Mouse (Mus musculus): ENCODE data around the gene Arid4b.
A peak's percentile ranks its signal among the peaks of the same experiment; 100 is the strongest.
"Not testable (repeated sequence)": the region's sequence is repeated elsewhere in the genome, so short reads cannot be mapped to it uniquely, and the experiment has no call there.

Gene Arid4b

GRCm38 (mm10) chr13:14063013-14063941 lies at the start of gene Arid4b, which contains the start of gene Ggps1:
TSS of gene Arid4b (plus strand) at chr13:14063232.
TSS of gene Ggps1 (minus strand) at chr13:14063488.
- DNase-seq (ENCODE audit: inconsistent age in 2 of 2, low spot score in 1 of 2), result peak; percentile 98 to 99

- DNase-seq (ENCODE audit: inconsistent age in 2 of 2, low spot score in 1 of 2), result no peak
These were observed 49.0 kb upstream of the Arid4b start for GRCm38 (mm10) chr13:14014001-14014400.

DNA sequence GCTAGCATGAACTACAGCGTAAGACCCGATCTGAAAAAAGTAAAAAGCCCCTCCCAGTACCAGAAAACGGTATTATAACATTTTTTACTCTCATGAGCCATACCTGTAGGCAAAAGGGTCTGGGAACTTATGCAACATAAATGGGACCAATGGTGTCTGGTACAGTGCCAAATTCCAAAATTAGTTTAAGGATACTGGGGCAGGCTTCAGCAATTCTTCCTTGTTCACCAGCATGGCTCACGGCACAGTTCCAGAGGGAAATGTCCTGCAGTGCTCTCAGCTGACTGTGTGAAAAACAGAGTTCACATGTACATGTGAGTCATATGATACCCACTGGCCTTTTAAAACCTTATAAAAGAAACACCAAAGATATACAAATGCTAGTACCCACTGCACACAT lies 48.5 kb upstream of the Arid4b start:
- DNase-seq (ENCODE audit: inconsistent age in 2 of 2, low spot score in 1 of 2), result peak in 1 of 2 experiments; percentile 52

DNA sequence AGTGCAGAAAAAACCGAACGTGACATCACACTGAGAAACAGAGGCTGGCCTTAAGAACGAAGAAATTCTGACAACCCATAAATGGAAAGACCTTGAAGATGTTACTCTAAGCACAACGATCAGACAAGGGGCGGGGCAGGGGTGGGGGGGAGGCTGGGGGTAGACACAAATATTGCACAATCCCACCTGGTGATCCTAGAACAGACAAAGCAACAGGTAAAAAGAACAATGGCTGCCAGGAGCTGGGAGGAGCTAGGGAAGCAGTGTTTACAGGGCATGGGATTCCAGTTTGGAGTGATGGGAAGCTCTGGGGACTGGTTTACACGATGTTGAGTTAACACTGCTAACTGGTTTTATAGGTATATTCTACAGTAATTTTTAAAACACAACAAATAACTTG lies 47.4 kb upstream of the Arid4b start:
- DNase-seq (ENCODE audit: inconsistent age in 2 of 2, low spot score in 1 of 2), result no peak

GRCm38 (mm10) chr13:14018283-14018682 lies 44.7 kb upstream of the Arid4b start:
- DNase-seq (ENCODE audit: inconsistent age in 2 of 2, low spot score in 1 of 2), result no peak

GRCm38 (mm10) chr13:14018852-14019251 lies 44.2 kb upstream of the Arid4b start:
- no peak for DNase-seq (ENCODE audit: inconsistent age in 2 of 2, low spot score in 1 of 2)

- not testable (repeated sequence) for DNase-seq (ENCODE audit: inconsistent age in 2 of 2, low spot score in 1 of 2)
These were observed 41.6 kb upstream of the Arid4b start for GRCm38 (mm10) chr13:14021417-14021816.

DNA sequence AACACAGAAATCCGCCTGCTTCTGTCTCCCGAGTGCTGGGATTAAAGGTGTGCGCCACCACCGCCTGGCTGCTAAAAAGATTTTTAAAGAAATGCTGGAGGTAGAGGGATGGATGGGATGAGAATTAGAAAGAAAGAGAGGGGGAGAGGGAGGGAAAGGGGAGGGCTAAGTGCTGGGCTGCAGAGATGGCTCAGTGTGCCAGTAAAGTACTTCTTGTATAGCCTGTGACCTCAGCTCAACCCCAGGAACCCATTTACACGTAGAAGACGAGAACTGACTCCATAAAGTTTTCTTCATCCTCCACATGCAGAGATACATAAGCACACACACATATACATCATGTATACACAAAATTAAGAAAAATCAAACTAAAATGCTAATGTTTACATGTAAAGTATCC lies 37.5 kb upstream of the Arid4b start:
- DNase-seq (ENCODE audit: inconsistent age in 2 of 2, low spot score in 1 of 2), result no peak

GRCm38 (mm10) chr13:14026154-14026820 lies 36.7 kb upstream of the Arid4b start:
- DNase-seq (ENCODE audit: inconsistent age in 2 of 2, low spot score in 1 of 2), result no peak

GRCm38 (mm10) chr13:14033309-14034072 lies 29.5 kb upstream of the Arid4b start:
- no peak for DNase-seq (ENCODE audit: inconsistent age in 2 of 2, low spot score in 1 of 2)

- peak in 1 of 2 experiments; percentile 77 for DNase-seq (ENCODE audit: inconsistent age in 2 of 2, low spot score in 1 of 2)
These were observed 29.0 kb upstream of the Arid4b start for GRCm38 (mm10) chr13:14034073-14034348.

DNA sequence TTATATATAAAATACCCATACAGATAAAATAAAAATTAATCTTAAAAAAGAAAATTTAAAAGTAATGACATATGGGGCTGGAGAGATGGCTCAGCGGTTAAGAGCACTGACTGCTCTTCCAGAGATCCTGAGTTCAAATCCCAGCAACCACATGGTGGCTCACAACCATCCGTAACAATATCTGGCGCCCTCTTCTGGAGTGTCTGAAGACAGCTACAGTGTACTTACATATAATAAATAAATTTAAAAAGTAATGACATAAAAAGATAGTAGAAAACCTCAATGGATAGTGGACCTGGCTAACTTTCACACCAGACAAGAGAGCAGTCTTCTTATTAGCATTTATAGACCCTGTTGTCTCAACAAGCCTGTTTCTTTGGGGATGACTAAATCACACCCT lies 27.7 kb upstream of the Arid4b start:
- DNase-seq (ENCODE audit: inconsistent age in 2 of 2, low spot score in 1 of 2), result not testable (repeated sequence)

GRCm38 (mm10) chr13:14035875-14036630 lies 27.0 kb upstream of the Arid4b start:
- DNase-seq (ENCODE audit: inconsistent age in 2 of 2, low spot score in 1 of 2), result peak; percentile 30 to 67

GRCm38 (mm10) chr13:14038911-14039291 lies 24.1 kb upstream of the Arid4b start:
- DNase-seq (ENCODE audit: inconsistent age in 2 of 2, low spot score in 1 of 2), result no peak

DNA sequence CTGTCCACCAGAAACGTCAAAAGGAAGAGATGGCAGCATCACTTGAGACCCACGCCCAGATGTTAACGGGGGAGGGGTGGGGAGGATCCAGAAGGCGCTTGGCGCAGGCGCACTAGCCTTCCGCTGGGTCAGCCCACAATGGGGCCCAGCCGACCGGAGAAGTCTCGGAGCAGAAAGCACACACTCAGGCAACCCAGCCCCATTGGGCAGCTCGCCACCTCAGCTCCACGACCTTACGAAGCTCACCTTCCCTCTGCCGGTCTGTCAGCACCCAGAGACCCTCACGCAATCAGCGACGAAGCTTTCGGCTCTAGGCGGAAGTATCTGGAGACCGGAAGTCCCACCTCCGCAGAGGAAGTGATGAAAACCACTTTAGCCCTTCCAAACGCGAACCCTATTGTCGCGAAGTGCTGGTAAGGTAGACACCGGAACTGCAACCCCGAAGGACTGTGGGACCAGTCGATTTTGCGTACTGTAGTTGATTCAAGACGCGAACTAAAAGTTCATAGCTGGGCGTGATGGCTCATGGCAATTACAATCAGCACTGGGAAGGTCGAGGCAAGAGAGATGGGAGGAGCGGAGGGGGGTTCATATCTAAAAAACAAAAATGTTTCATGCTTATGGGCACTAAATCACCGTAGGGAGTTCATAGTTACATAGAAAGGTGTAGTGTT lies 23.6 kb upstream of the Arid4b start, which contains the start of gene Tbce:
Gene Tbce (minus strand): TSS at position 347 of the 674 bp plus-strand sequence.
- peak; percentile 93 to 98 for DNase-seq (ENCODE audit: inconsistent age in 2 of 2, low spot score in 1 of 2)

DNA sequence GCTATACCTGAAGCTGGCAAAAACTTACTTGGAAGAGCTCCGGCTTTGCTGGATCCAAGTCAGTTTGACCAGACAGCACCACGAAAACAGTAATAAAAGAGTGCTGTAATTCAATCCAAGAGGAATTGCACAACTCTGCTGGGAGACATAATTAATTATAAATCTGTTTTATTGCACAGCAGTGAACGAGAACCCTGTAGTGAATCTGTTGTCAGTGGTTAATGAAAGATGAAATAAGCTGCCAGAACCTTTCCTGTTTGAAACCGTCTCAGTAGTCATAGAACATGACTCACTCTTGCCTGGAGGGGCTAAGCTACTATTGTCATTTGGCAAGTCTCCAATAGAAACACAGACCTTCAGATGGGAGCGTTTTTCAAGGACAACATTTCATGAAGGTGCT lies 22.8 kb upstream of the Arid4b start:
- peak; percentile 21 to 81 for DNase-seq (ENCODE audit: inconsistent age in 2 of 2, low spot score in 1 of 2)

DNA sequence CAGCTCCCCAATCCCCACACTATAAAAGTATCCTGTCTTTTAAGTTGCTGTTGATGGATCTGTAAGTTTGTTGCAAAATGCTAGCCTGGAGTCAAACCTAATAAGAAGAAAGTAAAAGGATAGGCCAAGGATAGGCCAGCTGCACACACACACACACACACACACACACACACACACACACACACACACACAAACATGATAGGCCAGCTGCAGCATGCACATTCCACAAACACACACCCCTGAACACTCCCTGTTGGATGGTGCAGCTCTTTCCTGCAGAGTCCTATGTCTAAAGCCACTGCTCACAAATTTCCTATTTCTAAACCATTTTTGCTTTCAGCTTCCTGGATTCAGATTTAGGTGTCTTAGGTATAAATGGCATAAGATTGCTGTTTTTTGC lies 19.2 kb upstream of the Arid4b start:
- no peak for DNase-seq (ENCODE audit: inconsistent age in 2 of 2, low spot score in 1 of 2)

DNA sequence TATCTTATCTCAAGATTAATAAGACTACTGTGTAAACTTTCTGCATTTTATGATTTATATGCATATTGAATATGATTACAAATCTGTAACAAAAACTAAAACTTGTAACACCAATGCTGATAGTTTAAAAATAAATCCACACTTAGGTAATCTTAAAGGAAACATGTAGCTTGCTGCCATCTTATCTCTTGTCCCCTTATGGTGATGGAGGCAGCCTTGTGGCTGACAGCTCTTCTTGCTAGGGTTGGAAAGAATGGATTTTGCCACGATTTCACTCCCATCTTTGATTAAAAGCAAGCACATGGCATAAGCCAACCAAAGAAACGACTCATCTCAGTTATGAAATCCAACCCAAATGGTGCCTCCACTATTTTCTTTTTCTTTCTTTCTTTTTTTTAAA lies 18.5 kb upstream of the Arid4b start:
- no peak for DNase-seq (ENCODE audit: inconsistent age in 2 of 2, low spot score in 1 of 2)

DNA sequence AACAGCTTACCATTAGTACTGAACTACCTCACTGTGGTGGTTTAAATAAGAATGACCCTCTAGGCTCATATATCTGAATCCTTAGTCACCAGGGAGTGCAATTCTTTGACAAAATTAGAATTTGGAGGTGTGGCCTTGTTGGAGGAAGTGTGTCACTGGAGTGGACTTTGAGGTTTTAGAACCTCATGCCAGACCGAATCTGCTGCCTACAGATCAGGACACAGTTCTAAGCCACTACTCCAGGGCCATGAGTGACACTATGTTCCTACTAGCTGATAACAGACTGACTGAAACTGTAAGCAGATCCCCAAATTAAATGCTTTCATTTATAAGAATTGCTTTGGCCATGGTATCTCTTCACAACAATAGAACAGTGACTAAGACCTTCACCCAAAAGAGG lies 13.2 kb upstream of the Arid4b start:
- peak in 1 of 2 experiments; percentile 24 for DNase-seq (ENCODE audit: inconsistent age in 2 of 2, low spot score in 1 of 2)

GRCm38 (mm10) chr13:14056801-14057200 lies 6.2 kb upstream of the Arid4b start:
- no peak for DNase-seq (ENCODE audit: inconsistent age in 2 of 2, low spot score in 1 of 2)
